Mouse (Mus musculus): ENCODE measurements around the gene Kcnmb2. TPM values are rescaled to one million over a fixed set of nuclear protein-coding genes. Genes with fewer than 3 reads are reported as not detected.
A peak's percentile ranks its signal among the peaks of the same experiment; 100 is the strongest.

The Kcnmb2 gene
- total RNA-seq, 2 experiments from 2014 or later: 0.48 TPM; not detected in 1

DNA sequence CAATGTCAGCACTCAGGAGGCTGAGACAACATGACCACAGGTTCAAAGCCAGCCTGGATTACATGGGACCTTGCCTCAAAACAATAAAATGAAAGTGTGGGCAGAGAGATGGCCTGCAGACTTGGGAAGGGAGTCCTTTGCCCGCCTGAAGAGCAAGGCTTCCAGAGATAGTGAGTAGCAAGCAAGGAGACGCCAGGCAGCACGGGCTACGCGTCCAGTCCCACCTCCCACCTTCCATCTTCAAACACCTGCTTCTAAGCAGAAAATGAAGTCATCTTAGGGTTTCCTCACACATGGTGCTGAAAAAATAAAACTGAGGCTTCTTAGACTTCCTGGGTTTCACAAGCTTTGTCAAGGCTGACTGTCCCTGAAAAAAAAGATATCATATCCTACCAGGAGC, 109.3 kb downstream of the Kcnmb2 start:
- DNase-seq: no peak
- intact Hi-C loops (cut with DNase I): no loop called here

DNA sequence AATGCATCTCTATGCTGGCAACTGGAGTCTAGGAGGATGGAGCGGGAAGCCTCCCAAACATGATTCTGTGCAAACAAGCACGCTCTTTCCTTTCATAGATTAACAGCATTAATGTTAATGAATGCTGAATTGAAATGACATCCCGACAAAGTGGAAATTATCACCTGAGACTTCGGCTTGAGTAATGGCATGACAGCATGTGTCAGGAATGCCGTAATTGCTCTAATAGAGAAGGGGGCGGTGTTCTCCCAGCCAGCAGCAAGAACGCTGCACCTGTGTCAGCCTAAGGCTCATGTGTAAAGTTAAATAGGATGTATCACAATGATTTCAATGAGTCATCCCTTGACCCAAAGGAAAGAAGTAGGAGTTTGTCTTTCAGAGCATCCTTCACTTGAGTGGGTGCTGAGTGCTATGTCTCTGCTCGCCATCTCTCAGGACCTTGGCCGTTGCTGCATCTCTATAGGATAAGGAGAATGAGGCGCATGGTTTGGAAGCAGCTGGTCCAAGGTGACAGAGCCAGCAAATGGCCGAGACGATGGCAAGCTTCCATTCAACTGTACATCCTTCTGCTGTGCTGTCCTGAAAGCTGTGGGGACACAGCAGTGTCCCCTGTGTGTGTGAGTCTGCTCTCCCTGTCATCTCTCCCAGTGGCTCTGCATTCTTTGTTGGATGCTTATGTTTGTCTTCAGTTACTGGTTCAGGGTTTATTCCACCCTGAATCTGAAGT, 110.1 kb downstream of the Kcnmb2 start:
- DNase-seq: no peak
- intact Hi-C loops (cut with DNase I): no loop called here

DNA sequence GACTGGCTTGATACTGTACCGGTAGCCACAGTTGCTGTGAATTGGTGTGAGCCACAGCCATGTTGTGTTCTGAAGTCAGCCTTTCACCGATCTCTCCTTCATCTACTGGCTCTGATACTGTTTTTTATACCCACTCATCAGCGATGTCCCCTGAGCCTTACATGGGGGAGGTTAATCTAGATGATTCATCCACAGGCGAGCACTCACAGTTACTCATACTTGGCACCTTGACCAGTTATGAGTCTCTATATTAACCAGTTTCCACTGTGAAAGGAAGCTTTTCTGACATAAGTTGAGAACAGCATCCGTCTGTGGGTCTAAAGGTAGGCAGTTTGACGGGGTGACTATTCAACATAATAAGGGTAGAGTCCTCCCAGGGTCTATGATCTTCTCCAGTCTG, 118.7 kb downstream of the Kcnmb2 start:
- DNase-seq: no peak
- intact Hi-C loops (cut with DNase I): no loop called here

DNA sequence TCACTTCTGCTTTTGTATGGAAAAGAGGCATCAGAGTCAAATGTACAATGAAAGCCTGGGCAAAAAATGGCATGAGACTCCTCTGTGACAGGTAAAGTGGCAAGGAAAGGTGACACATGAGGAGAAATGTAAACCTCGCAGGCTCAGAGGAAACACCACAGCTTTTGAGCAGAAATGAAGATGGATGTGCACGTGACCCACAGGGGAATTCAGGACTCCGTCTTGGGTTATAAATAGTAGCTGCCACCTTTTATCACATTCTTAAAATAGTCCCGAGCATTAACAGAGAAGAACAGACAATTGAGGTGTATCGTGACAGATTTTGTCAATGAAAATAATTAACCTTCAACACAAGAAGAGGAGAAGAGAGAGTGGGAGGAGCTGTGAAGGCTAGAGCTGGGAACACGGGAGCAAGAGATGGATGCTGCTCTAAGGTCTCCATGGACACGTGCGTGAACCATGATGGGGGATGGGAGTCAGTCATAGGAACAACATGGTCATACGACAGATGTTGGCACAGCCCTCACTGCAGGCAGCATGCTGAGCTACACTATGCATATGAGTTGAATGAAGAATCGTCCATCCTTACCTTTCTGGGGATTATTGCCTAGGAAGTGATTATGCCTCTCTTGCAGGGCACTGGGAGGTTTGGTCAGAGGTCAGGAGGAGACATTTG, 127.2 kb downstream of the Kcnmb2 start:
- peak in 1 of 2 experiments; percentile 12 for DNase-seq
- intact Hi-C loops (cut with DNase I): no loop called here

DNA sequence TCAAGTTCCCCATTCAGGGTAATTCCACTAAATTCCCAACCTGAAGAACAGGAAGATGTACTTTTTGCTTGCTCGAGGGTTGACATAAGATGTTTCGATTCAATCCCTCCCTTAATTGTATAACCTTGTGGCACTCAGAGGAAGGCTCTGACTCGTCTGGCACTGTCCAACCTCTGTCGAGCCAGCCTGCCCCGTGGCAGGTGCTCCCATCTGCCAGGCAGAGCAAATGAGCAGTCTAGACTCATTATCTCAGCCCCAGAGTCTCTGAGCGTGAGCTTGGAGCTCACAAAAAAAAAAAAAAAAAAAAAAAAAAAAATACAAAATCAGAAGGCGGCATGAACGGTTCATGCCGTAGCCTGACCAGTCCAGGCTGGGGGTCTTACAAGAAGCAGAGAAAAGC, 130.1 kb downstream of the Kcnmb2 start:
- no peak for DNase-seq
- intact Hi-C loops (cut with DNase I): no loop called here

DNA sequence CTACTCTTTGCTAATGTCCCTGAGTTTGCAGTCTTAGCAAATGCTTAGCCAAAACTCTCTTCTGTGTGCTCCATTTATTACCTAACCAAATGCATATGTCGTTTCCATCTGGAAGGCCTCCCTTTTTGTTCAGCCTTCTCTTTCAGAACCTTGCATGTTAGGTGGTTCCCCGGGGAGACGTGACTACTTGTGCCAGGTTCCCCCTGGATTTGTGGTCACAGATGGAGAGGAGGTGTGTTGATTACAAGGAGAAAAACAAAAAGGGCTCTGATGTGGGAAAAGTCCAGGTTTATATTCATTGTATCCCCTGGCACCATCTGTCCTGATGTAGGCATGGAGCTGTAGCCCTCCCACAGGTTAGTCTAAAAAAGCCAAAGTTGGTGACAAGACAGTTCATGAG, 141.5 kb downstream of the Kcnmb2 start:
- intact Hi-C loops (cut with DNase I): no loop called here
- DNase-seq: no peak

DNA sequence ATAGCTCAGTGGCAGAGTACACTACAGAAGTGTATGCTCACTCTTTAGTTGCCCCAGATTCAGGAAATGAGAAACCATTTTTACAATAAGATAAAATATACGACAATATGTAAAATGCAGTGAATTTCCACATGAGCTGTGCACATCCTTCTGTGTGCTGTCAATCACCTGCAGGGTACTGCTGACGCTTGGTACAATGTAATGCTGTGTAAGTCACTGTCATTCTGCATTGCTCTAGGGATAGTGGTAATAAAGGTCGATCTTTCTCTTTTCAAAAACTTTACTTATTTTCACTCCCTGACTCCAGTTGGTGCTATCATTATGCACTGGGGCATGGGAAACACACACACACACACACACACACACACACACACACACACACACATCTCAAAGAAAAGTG, 146.5 kb downstream of the Kcnmb2 start:
- intact Hi-C loops (cut with DNase I): no loop called here
- no peak for DNase-seq

DNA sequence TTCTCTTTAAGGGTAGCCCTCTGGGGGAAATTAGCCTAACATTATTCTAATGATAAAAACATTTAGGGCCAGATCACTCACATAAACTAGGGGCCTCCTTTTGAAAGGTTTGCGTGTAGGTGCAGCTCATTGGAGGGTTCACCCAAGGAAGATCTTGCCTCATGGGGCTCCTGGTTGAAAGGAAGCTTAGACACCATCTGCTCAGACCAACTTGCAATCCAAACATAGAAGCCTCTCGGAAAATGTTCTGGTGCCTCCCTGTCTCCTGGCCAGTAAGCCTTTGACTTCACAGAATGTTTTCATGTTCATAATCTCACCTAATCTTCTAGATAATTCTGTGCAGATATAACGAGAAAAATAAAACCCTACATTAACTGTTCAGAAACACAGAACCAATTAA, 150.3 kb downstream of the Kcnmb2 start:
- no peak for DNase-seq
- intact Hi-C loops (cut with DNase I): no loop called here

DNA sequence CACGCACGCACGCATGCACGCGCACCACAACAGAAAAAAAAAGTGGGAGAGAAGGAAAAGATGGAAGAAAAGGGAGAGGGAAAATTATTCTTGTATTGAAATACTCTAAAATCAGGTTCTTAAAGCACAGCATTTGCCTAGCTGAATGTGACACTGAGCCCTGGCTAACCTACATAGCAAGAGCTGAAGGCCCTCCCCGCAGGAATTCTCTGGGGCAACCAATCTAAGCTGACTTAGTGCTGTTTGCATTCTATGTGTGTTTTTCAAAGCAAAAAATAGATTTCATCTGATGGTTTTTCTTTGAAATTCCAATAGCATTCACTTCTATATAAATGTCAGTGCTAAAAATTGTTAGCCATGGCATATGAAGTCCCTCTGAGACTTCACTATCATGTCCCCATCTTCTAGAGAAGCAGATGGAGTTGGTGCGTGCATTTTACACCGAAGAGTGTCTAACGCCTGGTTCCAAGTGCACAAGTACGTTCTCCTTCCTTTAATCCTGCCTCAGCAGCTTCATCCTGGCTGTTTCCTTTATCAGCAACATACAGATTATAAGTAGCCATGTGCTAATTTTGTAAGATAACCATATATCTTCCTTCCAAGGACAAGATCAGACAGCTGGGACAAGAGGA, 151.4 kb downstream of the Kcnmb2 start:
- intact Hi-C loops (cut with DNase I): no loop called here
- no peak for DNase-seq

DNA sequence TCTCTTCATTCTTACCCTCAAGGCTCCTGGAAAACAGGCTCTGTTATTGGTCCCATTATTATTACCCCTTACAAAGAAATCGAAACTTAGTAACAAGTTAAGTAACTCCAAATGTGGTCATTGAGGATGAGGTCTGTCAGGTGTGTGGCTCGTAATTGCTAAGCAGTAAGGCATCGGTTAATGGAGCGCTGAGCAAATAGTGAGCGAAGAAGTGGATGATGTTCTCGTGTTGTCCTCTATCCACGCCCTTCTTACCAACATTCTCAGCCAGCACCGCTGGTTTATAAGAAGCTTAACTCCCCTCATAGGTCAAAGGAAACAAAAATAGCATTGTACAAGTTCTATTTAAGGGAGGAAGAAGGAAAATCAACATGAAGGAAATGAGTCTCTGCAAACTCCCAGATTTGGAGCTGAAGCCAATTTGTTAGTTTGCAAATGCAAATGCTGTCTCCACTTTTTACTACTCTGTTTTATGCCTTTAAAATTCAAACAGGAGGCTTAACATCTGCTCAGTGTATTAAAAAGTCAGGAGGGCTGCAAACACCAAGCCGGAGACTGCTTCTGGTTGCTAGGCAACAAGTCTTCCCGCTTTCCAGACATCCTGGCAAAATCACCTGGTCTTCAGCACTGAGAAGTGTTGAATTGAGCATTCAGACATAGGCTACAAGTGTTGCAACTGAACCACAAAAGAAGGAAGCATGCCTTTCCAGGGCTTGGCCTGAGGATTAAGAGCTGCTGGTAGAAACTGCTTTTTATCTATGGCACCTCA, 157.8 kb downstream of the Kcnmb2 start:
- no peak for DNase-seq
- intact Hi-C loops (cut with DNase I): no loop called here

DNA sequence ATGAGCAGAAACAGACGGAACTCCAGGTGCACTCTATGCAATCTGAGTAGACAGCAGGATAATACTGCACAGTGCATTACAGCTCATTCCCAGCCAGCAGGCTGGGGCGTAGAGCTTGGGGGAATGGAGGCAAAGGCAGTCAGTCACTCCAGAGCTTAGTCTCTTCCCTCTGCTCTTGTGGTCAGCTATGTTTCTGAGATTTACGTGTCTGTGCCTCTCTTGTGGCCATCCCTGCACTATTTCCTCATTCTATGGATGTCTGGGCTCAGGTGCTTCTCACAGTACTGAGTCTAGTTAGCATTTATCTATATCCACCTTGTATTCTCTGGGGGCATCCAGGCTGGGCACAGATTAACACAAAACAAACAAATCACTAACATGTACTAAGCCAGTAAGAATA, 160.4 kb downstream of the Kcnmb2 start:
- intact Hi-C loops (cut with DNase I): no loop called here
- DNase-seq: no peak

DNA sequence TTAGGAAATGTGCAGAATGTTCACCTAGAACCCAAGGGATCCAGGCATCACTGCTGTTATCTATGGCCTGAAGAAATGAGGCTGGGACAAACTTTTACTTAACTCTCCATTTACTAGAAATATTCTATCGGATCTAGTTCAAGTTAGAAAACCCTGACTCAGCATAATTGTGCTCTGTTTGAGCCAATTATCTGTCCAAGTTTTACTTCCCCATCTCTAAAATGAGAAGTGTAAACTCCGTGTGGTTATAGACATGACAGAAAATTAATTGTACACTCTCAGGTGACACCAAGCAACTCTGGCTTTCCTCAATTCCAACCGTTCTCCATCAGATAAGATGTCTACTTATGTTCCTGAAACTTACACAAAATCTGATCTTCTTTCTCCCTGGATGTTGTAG, 161.0 kb downstream of the Kcnmb2 start:
- intact Hi-C loops (cut with DNase I): no loop called here
- DNase-seq: no peak

DNA sequence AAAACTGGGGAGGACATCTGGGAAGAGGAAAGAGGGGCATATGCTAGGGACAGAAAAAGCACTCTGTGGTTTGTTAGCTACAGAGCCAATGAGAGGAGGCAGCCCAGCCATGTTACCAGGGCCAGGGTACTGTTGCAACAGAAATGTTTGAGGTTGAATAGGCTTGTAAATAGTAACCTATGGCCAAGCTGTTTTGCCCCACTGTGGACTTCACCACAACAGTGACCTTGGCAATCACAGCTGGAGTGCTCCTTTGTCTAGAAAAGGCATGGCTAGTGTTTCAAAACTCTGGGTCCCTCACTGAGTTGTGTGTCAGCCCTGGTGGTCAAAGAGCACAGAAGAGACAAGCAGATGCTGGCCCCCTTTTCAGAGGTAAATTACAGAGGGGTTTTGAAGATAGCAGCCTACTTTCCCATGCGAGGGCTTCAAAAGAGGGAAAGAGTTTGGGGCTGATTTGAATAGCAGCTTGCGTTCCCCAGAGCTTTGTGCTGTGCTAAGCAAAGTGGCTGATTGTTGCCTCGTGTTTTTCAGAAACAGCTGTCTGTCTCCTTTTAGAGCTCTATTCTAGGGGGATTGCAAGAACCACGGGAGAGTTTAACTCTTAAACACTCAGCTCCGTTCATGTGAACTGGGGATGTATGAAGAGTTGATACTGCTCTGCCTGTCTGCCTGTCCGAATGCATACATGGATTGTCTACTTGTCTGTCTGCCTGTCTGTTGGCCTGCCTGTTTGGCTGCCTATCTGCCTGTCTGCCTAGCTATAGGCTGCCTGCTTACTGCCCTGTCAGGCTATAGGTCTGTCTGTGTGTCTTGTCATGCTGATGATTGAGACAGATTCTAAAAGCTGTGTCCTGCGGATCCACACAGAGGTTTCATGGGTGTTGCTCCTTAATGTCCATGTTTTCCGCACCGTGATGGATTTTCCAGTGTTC, 165.0 kb downstream of the Kcnmb2 start:
- no peak for DNase-seq
- intact Hi-C loops (cut with DNase I): no loop called here

DNA sequence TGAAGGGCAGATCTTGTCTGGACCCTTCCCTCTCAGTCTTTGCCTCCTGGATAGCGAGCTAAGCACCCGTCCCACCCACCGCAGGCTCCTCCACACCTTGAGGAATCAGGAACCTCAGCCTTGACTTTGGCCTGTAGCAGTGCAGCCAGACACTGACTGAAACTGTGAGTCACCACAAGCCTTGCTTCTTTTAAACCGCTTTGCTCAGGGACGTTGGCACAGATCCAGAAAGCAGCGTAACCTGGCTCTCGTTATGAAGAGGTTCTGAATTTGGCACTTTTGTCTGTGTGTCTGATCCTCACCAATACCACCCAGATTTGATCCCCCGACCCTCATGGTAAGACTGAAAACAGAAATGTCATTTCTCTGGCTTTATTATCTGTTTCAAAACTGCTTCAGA, 171.6 kb downstream of the Kcnmb2 start:
- intact Hi-C loops (cut with DNase I): no loop called here

DNA sequence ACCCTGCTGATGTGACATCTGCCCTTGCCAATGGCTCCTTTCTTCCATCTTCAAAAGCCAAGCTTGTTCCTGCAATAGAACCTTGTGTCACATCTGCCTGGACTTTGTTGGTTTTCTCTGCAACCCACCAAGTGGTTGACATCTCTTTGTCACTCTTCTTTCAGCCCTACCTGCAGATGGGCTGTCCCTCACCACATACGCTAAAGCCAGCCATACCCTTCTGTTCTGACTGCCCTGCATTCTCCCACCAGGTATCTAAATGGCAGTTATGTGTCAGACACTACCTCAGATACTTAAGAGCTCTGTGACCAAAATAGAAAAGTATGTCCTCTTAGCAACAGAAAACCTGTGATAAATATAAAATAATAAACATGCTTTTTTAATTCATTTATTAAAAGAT, 186.5 kb downstream of the Kcnmb2 start:
- intact Hi-C loops (cut with DNase I): no loop called here
- DNase-seq: no peak

More for the DNA sequence above, 171.6 kb downstream of the Kcnmb2 start:
- DNase-seq: no peak

DNA sequence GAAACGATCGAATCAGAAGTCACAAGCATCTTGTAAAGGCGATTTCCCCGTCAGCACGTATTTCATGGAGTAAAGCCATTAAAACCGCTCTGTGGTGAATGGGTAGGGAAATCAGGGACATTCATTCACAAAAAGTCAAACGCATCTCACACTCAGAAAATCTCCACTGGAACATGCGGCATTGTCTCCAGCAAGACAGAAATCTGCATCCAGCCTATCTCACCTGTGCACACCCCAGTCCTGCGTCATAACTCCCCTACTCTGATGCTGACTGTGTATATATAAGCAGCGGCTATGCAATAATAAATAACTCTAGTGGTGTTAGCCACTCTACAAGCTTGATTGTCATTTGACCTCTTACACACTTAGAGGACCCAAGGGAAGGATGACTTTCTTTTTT, 199.1 kb downstream of the Kcnmb2 start:
- intact Hi-C loops (cut with DNase I): no loop called here
- no peak for DNase-seq

DNA sequence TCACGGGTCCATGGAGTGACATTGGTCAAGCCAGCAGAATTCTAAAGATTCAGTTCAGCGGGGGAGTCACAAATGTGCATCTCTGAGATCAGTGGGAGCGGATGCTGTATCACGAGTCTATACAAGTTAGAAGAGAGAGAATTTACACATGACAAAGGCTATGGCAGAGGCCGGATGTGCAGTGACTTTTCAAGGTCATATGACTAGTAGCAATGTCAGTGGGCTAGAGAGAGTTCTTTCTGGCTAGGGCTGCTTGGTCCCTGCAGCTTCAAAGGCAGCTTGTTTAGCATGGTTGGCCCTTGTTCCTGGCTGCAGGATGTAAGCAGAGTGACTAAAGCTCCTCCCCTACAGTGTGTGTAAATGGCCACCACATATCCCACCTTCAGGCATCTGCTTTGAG, 217.5 kb downstream of the Kcnmb2 start:
- DNase-seq: no peak
- intact Hi-C loops (cut with DNase I): no loop called here

DNA sequence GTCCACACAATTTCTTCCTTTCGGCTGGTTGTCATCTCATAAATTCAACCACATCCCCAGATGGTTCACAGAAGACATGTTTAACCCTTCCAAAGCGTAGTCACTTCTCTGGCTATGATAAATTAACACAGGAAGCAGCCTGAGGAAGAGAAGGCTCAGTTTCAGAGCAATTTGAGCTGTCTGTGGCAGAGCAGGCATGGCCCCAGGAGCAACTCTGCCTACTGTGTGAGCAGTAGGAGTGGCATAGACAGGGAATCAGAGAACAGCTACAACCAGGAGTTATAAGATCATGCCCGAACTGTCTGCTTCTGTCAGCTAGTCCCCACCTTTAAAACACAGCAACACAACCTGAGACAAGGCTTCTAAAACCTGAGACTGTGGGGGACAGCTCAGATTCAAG, 219.4 kb downstream of the Kcnmb2 start:
- no peak for DNase-seq
- intact Hi-C loops (cut with DNase I): no loop called here

DNA sequence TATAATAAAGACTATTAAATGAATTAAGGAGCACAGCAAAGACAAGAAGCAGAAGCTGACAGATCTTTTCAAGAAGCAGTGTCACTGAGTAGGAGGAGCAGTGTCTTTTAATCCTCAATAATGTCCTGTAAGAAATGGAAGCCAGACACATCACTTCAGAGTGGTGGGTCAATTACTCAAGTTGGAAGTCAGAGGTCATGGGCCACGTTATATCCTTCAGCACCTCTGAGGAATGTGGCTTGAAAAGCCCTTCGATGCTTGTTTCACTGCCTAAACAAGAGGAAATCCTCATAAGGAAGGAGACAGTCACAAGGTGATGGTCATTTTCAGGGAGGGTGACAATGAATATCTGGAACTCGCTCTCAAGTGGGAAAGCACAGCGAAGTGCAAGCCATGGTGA, 223.1 kb downstream of the Kcnmb2 start:
- no peak for DNase-seq
- intact Hi-C loops (cut with DNase I): no loop called here

DNA sequence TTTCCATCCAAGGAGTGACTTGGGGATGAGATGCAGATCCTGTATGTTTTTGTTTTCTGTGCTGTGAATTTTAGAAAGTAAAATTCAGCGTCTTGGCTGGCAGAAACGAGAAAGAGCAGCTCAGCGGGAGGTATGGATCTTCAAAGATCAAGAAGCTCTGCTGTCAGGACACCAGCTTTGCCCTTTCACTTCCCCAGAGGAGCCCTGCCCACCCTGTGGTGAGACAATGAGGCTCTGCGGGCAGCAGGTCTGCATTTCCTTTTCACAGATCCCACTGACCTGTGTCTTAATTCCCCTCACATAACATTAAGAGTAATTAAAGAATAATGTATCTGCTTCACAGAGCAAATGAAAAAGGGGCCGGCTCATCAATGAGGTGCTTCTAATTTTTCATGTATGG, 226.1 kb downstream of the Kcnmb2 start:
- DNase-seq: no peak
- intact Hi-C loops (cut with DNase I): no loop called here

Measured in heart, postnatal 14 days (tissue).